Mouse (Mus musculus) MEL (cell line): ENCODE results near the gene Rragd. TPM values are rescaled to one million over a fixed set of nuclear protein-coding genes. Genes with fewer than 3 reads are reported as not detected.

Experiments
- DNase-seq: peaks from one replicate; pipeline ENCODE4 v3.0.0; 2011; ENCODE audit warnings: low read depth, low spot score
- H3K27ac ChIP-seq: 2 replicates; pipeline ENCODE4 v1.5.1; 2012; ENCODE audit warnings: low read depth, mild to moderate bottlenecking, control low read depth, low read length, moderate library complexity; ENCODE audit not compliant: control insufficient read depth
- H3K27me3 ChIP-seq, 2 experiments: fragments of 150-350 bp in 1 of 2; sonication (generic) in 1 of 2; 2 replicates each; pipeline ENCODE4 v1.6.1; 2012; ENCODE audit warnings: low read length in 2 of 2, mild to moderate bottlenecking in 2 of 2, improper control_type of control experiment in 1 of 2, moderate library complexity in 1 of 2; ENCODE audit not compliant: insufficient read depth in 2 of 2, control insufficient read depth in 1 of 2
- H3K36me3 ChIP-seq, 2 experiments: 2 replicates each; pipeline ENCODE4 v1.6.1; 2012 to 2014; ENCODE audit warnings: low read length in 2 of 2, improper control_type of control experiment in 1 of 2, inconsistent platforms in 1 of 2, mild to moderate bottlenecking in 1 of 2; ENCODE audit not compliant: insufficient read depth in 2 of 2, control insufficient read depth in 1 of 2
- H3K4me1 ChIP-seq, 2 experiments: fragments of 150-350 bp in 1 of 2; sonication (generic) in 1 of 2; 2 replicates each; pipeline ENCODE4 v1.6.1; 2012; ENCODE audit warnings: low read length in 2 of 2, improper control_type of control experiment in 1 of 2, mild to moderate bottlenecking in 1 of 2; ENCODE audit not compliant: insufficient read depth in 2 of 2, control insufficient read depth in 1 of 2
- H3K4me3 ChIP-seq, 2 experiments: fragments of 150-350 bp in 1 of 2; sonication (generic) in 1 of 2; 2 replicates each; pipeline ENCODE4 v1.5.1; 2012; ENCODE audit warnings: low read depth in 2 of 2, low read length in 2 of 2, mild to moderate bottlenecking in 2 of 2, moderate library complexity in 2 of 2, control low read depth in 1 of 2, improper control_type of control experiment in 1 of 2; ENCODE audit not compliant: control insufficient read depth in 1 of 2, insufficient read depth in 1 of 2
- H3K79me2 ChIP-seq: 2 replicates; pipeline ENCODE4 v1.6.1; 2012; ENCODE audit warnings: mild to moderate bottlenecking, low read length, moderate library complexity; ENCODE audit not compliant: control insufficient read depth, poor library complexity, insufficient read depth
- H3K9ac ChIP-seq: 2 replicates; pipeline ENCODE4 v1.6.1; 2012; ENCODE audit warnings: low read depth, mild to moderate bottlenecking, control low read depth, low read length, moderate library complexity; ENCODE audit not compliant: control insufficient read depth, poor library complexity, severe bottlenecking
- H3K9me3 ChIP-seq: fragments of 150-350 bp; sonication (generic); replicated peaks from 2 replicates; pipeline ENCODE4 v1.6.1; 2012; ENCODE audit warnings: mild to moderate bottlenecking, low read length, improper control_type of control experiment, moderate library complexity; ENCODE audit not compliant: insufficient read depth
- BHLHE40 ChIP-seq: IDR thresholded peaks from 2 replicates; pipeline ENCODE4 v1.6.1; 2012; ENCODE audit warnings: low read depth, mild to moderate bottlenecking, inconsistent platforms, low read length, improper control_type of control experiment, borderline replicate concordance
- CHD1 ChIP-seq: IDR thresholded peaks from 2 replicates; pipeline ENCODE4 v1.6.1; 2012; ENCODE audit warnings: low read depth, mild to moderate bottlenecking, inconsistent platforms, low read length, improper control_type of control experiment
- CTCF ChIP-seq, 3 experiments: IDR thresholded peaks in 2 of 3; conservative IDR thresholded peaks in 1 of 3; 2 replicates each; pipeline ENCODE4 v1.5.1; 2011 to 2012; ENCODE audit warnings: low read length in 3 of 3, low read depth in 2 of 3, mild to moderate bottlenecking in 2 of 3, improper control_type of control experiment in 1 of 3, inconsistent platforms in 1 of 3, mixed read lengths in 1 of 3, moderate library complexity in 1 of 3; ENCODE audit not compliant: control insufficient read depth in 1 of 3, insufficient read depth in 1 of 3, poor library complexity in 1 of 3, severe bottlenecking in 1 of 3
- ELF1 ChIP-seq: IDR thresholded peaks from 2 replicates; pipeline ENCODE4 v1.6.1; 2014; ENCODE audit warnings: low read depth, mild to moderate bottlenecking, inconsistent platforms, low read length, improper control_type of control experiment, moderate library complexity
- EP300 ChIP-seq, 2 experiments: IDR thresholded peaks; 2 replicates each; pipeline ENCODE4 v1.6.1; 2011; ENCODE audit warnings: improper control_type of control experiment in 2 of 2, low read length in 2 of 2, low read depth in 1 of 2, mild to moderate bottlenecking in 1 of 2
- GABPA ChIP-seq: IDR thresholded peaks from 2 replicates; pipeline ENCODE4 v1.6.1; 2012; ENCODE audit warnings: low read depth, mild to moderate bottlenecking, inconsistent platforms, low read length, improper control_type of control experiment, moderate library complexity
- MXI1 ChIP-seq: IDR thresholded peaks from 2 replicates; pipeline ENCODE4 v1.6.1; 2011; ENCODE audit warnings: mild to moderate bottlenecking, low read depth, low read length, improper control_type of control experiment
- MYC ChIP-seq: IDR thresholded peaks from 2 replicates; pipeline ENCODE4 v1.6.1; 2011; ENCODE audit warnings: low read depth, mild to moderate bottlenecking, low read length, improper control_type of control experiment, moderate library complexity
- NELFE ChIP-seq: IDR thresholded peaks from 2 replicates; pipeline ENCODE4 v1.6.1; 2011; ENCODE audit warnings: low read depth, low read length, improper control_type of control experiment
- NRF1 ChIP-seq: IDR thresholded peaks from 2 replicates; pipeline ENCODE4 v1.6.1; 2014; ENCODE audit warnings: low read depth, mild to moderate bottlenecking, inconsistent platforms, low read length, improper control_type of control experiment, moderate library complexity; ENCODE audit not compliant: poor library complexity, insufficient read depth, severe bottlenecking
- RAD21 ChIP-seq: IDR thresholded peaks from 2 replicates; pipeline ENCODE4 v1.6.1; 2011; ENCODE audit warnings: mild to moderate bottlenecking, low read depth, low read length, improper control_type of control experiment
- SMC3 ChIP-seq: IDR thresholded peaks from 2 replicates; pipeline ENCODE4 v1.6.1; 2011; ENCODE audit warnings: low read depth, low read length, improper control_type of control experiment
- TCF12 ChIP-seq: IDR thresholded peaks from 2 replicates; pipeline ENCODE4 v1.6.1; 2014; ENCODE audit warnings: low read depth, mild to moderate bottlenecking, inconsistent platforms, low read length, improper control_type of control experiment, moderate library complexity
- ZC3H11A ChIP-seq: IDR thresholded peaks from 2 replicates; pipeline ENCODE4 v1.6.1; 2012; ENCODE audit warnings: low read depth, mild to moderate bottlenecking, inconsistent platforms, low read length, improper control_type of control experiment
- ZMIZ1 ChIP-seq: IDR thresholded peaks from 2 replicates; pipeline ENCODE4 v1.6.1; 2012; ENCODE audit warnings: low read depth, mild to moderate bottlenecking, inconsistent platforms, low read length, improper control_type of control experiment, moderate library complexity
- polyA plus RNA-seq, 2 experiments: library from polyadenylated mRNA; stranded (reverse) in 1 of 2; unstranded in 1 of 2; fragments of >175 nt in 1 of 2; fragments of >200 nt in 1 of 2; gene quantifications; 2 replicates each; pipeline versions ENCODE4 v1.2.1 to v1.2.4; 2012; ENCODE audit warnings: low replicate concordance in 2 of 2, low read depth in 1 of 2; ENCODE audit not compliant: insufficient read length in 2 of 2, insufficient read depth in 1 of 2, missing spikeins in 1 of 2
- total RNA-seq: library from RNA; depleted of rRNA; stranded (reverse); fragments of 300-350 nt; gene quantifications from 2 replicates; pipeline ENCODE4 v1.2.3, GENCODE M21; 2012

Gene Rragd
- total and polyA plus RNA-seq, 3 experiments: not detected

DNA sequence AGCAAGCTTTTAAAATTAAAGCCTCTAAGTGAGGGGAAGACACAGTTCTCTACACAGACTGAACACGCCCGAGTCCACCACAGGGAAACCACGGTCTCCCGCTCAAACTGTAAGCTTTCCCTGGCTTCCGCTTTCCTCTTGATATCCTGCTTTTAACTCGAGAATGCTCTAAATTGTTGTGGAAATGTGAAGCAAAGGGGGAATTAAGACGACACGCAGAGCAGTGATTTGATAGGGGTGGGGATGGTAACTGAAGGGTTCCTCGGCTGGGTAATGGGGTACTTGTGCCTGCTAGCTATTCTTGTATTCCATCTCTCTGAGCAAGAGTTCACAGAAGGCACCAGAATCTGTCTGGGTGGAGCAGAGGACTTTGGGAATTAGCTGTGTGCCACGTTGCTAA is 34.1 kb upstream of the Rragd start:
- no peak overlapping the region for H3K9ac ChIP-seq
- TF ChIP-seq NELFE: no peak
- TF ChIP-seq, all 39 proteins: peak for 0
- no peaks in the 10 kb centered on the region for H3K9me3 ChIP-seq
- H3K79me2 ChIP-seq: no peaks in the 10 kb centered on the region
- H3K4me1 ChIP-seq: no peaks in the 10 kb centered on the region
- no peak overlapping the region for H3K4me3 ChIP-seq
- no peak for DNase-seq
- no peaks in the 10 kb centered on the region for H3K36me3 ChIP-seq
- H3K27ac ChIP-seq: no peak overlapping the region
- no peaks in the 10 kb centered on the region; a peak in 1 of 4 replicates for H3K27me3 ChIP-seq

DNA sequence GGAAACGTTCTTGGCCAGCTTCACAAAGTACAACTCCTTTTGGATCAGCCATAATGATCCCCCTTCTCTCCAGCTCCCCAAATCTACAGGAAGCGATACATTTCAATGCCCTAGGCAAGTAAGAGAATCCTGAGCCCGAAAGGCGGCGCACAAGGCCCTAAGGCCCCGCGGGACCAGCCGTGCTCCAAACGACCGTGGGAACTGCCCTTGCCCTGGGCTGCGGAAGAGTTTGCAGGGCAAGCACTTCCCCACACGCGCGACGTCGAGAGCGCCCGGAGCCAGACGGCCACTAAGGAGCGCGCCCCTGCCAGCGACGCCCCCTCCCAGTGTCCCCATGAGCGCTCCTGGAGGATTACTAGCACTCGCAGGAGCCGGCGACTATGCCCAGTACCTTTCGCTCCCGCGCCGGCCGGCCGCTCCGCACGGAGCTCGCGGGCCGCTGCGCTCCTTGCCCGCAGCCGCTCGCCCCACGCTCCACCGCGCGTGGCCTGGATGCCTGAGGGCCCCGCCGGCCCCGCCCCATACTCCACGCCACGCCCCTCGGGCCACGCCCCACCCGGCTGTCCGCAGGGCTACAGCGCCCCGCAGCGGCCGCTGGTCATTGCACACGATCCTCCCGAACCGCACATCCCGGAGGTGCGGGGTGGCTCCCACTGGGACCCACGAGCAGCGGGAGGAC is 32.3 kb upstream of the Rragd start, which contains the start of gene Ankrd6:
Gene Ankrd6, minus strand, starts transcription at position 486 of the 679 bp plus-strand sequence.
- peak within 1 kb of the TSS; percentile 45 to 46; a peak in 3 of 4 replicates for H3K4me3 ChIP-seq
- TF ChIP-seq RAD21: peak; percentile 67
- no peak for TF ChIP-seq NRF1
- TF ChIP-seq ZC3H11A: peak; percentile 57
- TF ChIP-seq MXI1: peak; percentile 40; the same call in 1 of the 2 replicates
- peak in 2 of 3 experiments; percentile 69 to 86; a peak in 5 of 6 replicates for TF ChIP-seq CTCF (IDR thresholded peaks at IDR 0.05 in 2 of 3, conservative IDR thresholded peaks at IDR 0.05 in 1 of 3; ENCODE audit: control insufficient read depth in 1 of 3, insufficient read depth in 1 of 3, low read depth in 2 of 3, low read length in 3 of 3, poor library complexity in 1 of 3, severe bottlenecking in 1 of 3)
- TF ChIP-seq SMC3: peak; percentile 66
- TF ChIP-seq ZMIZ1: no peak
- TF ChIP-seq, all 39 proteins: peak for 5

DNA sequence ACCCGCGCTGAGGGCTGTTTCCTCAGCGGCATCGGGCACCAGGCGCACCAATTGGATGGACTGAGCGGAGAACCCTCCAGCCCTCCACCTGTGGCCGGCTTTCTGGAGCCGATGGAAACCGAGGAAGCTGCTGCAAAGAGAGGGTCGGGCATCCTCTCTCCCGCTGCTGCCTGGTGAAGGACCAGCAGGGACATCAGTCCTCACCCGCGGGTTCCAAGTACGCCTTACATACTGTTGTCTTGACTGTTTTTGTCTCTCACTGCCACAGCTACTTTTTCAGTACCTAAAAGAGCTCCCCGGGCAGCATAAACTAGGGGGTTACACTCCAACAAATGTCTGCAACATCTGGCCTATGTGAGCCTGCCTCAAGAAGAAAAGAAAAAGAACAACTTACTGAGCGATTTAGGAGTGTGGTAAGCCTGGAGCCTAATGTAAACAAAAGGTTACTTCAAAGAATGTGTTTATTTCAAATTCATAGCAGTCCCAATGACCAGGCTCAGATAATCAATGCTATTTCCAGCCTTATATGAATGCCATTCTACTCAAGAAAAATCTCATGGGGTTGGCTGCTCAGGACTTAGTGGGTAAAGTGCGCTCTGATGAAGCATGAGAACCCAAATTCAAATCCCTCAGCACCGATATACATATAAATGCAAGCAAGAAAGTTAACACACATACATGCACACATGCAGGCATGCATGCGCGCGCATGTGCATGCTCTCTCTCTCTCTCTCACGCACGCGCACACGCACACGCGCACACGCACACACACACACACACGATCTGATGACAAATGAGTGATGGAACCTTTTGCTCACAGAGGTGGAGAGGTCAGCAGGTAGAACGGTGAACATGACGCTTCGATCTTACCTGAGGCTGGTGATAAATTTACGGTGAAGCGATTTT is 31.5 kb upstream of the Rragd start:
- Histone ChIP-seq H3K27ac (no peak overlapping the region), H3K9ac (no peak overlapping the region), H3K4me3 (peak overlapping the region in 1 of 2 experiments; percentile 44; a peak in 2 of 4 replicates), H3K79me2 (no peaks in the 10 kb centered on the region), H3K9me3 (no peaks in the 10 kb centered on the region), H3K36me3 (no peaks in the 10 kb centered on the region), H3K4me1 (no peaks in the 10 kb centered on the region), H3K27me3 (no peaks in the 10 kb centered on the region; a peak in 1 of 4 replicates)
- DNase-seq: no peak
- TF ChIP-seq CHD1: no peak
- no peak for TF ChIP-seq BHLHE40
- TF ChIP-seq TCF12: no peak
- TF ChIP-seq MYC: no peak
- no peak for TF ChIP-seq EP300 (IDR thresholded peaks at IDR 0.05; ENCODE audit: low read depth in 1 of 2, low read length in 2 of 2)
- TF ChIP-seq GABPA: no peak
- no peak for TF ChIP-seq ELF1

More for the DNA sequence above, 32.3 kb upstream of the Rragd start, which contains the start of gene Ankrd6:
- H3K4me1 ChIP-seq: no peaks in the 10 kb centered on the region
- H3K36me3 ChIP-seq: no peaks in the 10 kb centered on the region
- H3K9me3 ChIP-seq: no peaks in the 10 kb centered on the region
- no peaks in the 10 kb centered on the region for H3K79me2 ChIP-seq
- DNase-seq: peak; percentile 58
- H3K27ac ChIP-seq: no peak within 1 kb of the TSS
- H3K9ac ChIP-seq: peak within 1 kb of the TSS; percentile 9; the same call in 1 of the 2 replicates
- H3K27me3 ChIP-seq: no peaks in the 10 kb centered on the region; a peak in 1 of 4 replicates
